Mouse (Mus musculus) kidney, adult 9 months (tissue): ENCODE data around the gene Calm1.
"Not testable (repeated sequence)": the region's sequence is repeated elsewhere in the genome, so short reads cannot be mapped to it uniquely, and the experiment has no call there.

Experiments used
- DNase-seq: peaks from one replicate; pipeline ENCODE4 v3.0.0; 2022

Gene Calm1

DNA sequence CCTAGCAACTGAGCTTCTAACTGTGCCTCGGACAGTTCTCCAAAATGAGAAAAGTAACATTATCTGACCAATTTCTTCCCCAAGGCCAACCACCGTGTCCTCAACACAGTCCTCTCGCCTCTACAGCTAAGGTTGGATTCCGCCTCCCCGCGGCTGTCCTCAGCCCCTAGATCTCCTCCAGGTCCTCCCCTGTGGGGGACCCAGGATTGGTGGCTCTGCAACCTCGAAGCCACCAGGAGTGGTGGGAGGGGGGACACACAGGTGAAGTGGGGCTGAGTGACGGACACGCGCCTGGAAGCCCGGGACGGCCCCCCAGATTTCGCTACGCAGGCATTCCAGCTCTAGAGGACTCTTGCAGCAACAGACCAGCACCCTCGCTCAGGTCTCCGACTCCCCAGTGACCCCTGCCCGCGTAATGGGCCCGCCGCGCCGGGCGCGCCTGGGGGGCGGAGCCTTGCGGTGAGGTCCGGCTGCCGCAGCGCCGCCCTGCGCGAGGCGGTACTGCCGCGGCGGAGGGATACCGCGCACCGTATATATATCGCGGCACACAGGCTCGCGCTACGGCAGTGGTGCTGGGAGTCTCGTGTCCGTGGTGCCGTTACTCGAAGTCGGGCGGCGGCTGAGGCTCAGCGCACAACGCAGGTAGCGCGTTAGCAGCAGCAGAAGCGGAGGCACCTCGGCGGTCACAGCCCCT, at the start of gene Calm1:
Gene Calm1, plus strand, starts transcription at position 469 of the 694 bp plus-strand sequence.
- DNase-seq: peak; percentile 91

GRCm38 (mm10) chr12:100152466-100152865, 46.8 kb upstream of the Calm1 start:
- no peak for DNase-seq

DNA sequence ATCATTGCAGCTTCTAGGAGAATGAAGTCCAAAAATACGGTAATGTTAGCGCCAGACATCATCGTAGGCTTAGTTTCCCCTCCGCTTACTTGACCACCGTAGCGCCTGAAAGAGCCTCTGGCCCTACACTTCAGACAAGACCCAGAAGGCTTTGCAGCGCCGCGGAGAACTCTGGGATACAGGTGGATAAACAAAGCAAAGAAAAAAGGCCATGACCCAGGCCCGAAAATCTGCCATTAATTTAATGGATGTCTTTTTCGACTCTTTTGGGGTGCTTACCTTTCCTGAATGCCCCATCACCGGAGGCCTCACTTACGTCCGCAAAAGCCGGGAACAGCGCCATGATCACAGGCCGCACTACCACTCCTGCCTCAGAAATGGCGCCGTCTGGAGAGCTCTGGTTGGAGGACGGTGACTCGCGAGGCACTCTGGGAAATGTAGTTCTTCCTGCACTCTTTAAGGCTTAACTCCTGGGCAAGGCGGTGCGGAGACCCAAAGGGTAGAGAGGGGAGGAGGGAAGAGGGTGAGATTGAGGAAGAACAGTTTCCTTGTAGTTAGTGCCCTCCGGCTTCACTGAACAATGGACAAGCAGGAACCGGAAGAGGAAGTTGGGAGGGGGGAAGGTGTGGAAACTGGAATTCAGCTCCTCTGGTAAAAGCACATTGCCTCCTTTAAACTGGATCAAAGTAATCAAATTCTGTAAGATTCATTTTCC, 39.8 kb upstream of the Calm1 start, which contains the start of gene Nrde2:
Gene Nrde2, minus strand, starts transcription at position 393 of the 715 bp plus-strand sequence.
- peak; percentile 95 for DNase-seq

DNA sequence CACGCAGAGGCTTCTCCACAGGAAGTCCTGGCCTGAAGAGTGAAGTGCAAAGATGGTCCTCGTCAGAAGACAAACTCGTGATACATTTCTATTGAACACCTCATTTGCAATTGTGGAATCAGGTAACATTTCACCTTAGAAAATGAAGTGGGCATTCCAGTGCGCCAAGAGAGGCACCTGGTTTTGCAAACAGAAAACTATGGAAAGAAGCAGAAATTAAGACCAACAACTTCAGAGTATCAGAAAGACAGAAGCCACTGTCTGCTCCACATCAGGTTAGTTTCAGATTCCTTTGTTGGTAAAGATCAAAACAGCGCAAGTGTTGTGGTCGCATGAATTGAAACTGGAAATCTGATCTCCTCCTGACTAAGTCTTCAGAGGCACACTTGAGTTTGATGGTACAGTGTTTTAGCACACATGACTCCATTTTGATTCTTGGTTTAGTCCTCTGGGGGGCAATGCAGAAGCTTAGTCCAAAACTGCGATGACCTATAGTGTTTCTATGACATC, 34.2 kb upstream of the Calm1 start:
- DNase-seq: no peak

GRCm38 (mm10) chr12:100166177-100166576, 33.1 kb upstream of the Calm1 start:
- DNase-seq: peak; percentile 33

DNA sequence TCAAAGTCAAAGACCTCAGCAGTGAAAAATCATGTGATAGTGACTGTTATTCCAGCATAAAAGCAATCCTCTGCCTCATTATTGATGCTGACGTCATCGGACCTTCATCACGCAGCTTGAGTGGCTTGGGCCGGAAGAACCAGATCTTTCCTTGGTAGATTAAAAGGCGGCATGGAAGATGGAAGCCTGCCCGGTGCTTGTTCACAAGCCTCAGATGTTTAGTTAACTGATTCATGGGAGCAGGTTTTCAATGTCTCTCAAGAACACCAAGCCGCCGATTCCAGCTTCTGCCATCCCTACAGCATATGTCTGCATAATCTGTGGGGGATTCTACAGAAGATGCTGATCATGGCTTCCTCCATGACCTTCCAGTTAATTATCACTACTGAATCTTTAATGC, 32.3 kb upstream of the Calm1 start:
- no peak for DNase-seq

GRCm38 (mm10) chr12:100167502-100167901, 31.7 kb upstream of the Calm1 start:
- DNase-seq: no peak

DNA sequence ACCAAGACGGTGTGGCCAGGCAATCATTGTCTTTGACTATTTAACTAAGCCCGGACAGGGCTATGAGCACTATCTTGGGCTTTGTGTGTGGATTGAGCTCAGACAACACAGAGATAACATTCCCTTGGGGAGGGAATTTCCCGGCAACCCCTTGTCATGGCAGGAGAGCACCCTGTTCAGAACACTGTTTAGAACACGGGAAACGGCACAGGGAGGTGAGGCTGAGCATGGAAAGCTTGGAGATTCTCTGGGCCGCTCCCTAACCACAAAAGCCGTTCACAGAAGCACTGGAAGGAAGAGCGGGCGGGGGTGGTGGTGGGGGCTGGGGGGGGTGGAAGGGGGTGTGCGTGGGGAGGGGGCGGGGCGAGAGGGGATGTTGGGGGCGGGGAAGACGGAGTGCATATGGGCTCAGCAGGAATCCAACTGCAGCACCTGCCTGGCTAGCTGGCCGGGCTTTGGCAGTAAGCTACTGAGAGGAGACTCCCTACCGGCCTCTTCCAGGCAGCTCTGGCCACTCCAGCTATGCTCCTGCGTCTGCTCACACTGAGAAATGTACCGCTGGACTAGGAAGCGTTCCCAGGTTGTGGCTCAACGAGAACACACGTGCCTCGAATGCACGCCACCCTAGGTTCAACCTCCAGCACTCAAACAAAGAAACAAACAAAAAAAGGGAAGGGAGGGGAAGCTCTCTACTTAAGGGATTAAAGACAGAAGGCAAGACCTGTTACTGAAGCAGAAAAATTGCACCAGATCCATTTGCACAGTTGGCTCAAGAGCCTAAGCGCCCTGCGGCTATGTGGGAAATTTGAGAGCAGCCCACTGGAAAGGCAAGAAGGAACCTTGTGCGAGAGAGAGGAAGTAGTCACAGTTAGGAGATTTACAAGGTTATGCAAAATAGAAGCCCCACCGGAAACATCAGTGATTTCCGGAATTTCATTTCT, 31.0 kb upstream of the Calm1 start:
- peak; percentile 36 for DNase-seq

GRCm38 (mm10) chr12:100172481-100172880, 26.8 kb upstream of the Calm1 start:
- no peak for DNase-seq

DNA sequence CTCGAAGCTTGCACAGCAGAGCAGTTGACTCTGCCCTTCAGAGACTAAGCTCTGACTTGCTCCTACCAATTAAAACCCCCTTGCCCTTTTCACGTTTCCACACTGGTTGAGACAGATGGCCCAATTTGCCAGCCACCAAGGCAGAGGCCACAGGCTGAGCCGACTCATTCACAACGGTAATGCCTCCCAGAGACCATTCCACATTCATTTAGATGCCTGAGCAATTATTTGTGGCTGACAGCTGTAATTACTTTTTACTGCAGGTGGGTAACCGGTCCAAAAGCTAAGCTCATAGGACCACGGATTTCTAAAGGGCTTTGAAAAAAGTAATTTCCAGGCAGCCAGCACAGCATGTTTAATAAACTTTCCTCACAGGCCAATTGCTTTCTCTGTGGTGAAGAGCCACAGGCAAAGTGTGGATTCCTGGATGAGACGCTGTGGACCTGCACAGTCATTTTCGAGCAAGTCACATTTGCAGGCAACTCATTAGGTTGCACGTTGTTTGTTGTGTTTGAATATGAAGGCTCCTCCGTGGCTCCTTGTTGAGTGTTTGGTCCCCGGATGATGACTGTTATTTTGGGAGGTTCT, 22.7 kb upstream of the Calm1 start:
- no peak for DNase-seq

- DNase-seq: no peak
Measured at GRCm38 (mm10) chr12:100178898-100179440, 20.3 kb upstream of the Calm1 start.

- no peak for DNase-seq
Measured at GRCm38 (mm10) chr12:100180802-100181201, 18.4 kb upstream of the Calm1 start.

DNA sequence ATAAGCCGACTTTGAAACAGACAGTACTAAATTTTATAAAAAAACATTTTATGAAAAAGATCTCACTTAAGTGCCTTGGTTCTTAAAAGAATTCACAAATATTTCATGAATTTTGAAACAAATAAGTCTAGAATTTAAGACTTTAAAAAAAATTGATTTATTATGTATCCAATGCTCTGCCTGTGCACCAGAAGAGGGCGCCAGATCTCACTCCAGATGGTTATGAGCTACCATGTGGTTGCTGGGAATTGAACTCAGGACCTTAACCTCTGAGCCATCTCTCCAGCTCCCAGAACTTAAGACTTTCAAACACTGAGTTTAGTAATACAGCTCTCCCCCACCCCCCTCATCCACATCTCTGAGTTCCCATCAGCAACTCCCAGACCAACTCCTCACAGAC, 16.6 kb upstream of the Calm1 start:
- DNase-seq: no peak

DNA sequence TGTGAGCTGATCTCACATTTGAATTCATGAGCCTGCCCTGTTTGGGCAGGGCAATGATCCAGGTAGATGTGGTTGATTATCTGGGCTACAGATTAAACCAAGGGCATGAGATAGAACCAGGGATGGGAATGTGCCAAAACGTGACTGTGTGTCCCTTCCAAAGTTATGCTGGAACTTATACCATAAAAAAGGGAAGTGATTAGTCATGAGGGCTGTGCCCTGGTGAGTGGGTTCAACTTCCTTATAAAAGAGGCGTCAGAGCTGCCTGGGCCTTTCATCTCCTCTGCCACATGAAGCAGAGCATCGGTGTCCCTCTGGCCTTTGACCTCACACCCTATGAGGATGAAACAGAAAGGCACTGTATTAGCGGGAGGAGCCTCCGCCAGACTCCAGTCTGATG, 15.3 kb upstream of the Calm1 start:
- DNase-seq: no peak

DNA sequence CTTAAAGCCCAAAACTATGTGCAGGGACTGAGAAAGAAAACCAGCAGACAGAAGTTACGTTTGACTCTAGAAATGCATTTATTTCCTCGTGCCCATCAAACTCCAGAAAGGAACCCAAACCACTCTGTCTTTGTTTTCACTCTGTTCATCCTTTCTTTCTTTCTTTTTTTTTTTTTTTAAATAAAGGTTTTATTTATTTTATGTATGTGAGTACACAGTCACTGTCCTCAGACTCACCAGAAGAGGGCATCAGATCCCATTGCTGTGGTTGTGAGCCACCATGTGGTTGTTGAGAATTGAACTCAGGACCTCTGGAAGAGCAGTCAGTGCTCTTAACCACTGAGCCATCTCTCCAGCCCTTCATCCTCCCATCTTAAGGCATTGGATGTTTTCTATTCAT, 14.3 kb upstream of the Calm1 start:
- DNase-seq: not testable (repeated sequence)

DNA sequence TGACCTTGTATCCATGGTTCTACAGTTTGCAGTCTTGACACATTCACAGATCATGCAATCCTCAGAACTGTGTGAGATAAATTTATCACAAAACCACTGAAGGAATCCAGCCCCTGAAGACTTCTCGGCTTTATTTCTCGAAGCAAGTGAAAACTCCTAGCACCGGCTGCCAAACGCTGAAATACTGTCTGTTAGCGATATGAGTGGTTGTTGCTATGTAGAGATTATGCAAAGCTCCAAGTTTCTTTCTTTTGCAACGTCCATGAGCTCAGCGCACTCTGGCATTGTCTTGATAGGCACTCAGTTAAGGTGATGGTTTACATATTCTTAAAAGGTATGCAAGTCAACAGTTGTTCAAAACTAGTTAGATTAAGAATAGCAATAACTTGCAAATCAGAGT, 13.3 kb upstream of the Calm1 start:
- no peak for DNase-seq

GRCm38 (mm10) chr12:100186376-100186775, 12.9 kb upstream of the Calm1 start:
- DNase-seq: peak; percentile 54

DNA sequence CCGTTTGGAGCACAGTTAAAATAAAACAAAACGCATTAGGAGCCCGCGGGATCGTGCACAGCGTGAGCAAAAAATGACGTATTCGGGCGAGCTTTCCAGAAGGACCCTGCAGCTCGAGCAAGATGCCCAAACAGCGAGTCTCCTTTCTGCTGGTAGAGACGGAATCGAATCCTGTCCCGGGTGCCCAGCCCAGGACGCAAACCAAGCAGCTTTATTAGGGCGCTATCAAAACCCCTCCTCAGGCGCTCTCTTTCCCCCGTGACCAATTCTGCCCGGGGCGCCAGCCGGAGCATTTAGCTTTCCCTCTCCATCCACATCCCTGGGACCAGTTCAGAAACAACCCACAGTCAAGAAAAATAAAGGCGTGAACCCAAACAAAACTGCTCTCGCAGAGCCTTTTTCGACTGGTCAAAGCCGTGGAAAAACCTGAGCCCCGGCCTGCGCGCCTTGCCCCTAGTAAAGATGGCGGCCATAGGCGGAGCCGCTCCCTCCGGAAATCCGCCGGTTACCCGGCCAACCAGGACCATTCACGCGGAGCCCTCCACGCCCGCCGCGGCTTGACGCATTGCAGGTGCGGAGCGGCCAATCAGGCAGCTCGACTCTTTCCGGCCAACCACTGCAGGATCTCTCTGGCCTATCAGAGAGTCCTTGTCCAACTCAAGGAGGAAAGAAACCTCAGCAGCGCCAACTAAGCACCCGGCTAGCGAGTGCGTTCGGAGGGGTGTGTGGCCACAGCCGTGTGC, 12.1 kb upstream of the Calm1 start:
- peak; percentile 100 for DNase-seq

DNA sequence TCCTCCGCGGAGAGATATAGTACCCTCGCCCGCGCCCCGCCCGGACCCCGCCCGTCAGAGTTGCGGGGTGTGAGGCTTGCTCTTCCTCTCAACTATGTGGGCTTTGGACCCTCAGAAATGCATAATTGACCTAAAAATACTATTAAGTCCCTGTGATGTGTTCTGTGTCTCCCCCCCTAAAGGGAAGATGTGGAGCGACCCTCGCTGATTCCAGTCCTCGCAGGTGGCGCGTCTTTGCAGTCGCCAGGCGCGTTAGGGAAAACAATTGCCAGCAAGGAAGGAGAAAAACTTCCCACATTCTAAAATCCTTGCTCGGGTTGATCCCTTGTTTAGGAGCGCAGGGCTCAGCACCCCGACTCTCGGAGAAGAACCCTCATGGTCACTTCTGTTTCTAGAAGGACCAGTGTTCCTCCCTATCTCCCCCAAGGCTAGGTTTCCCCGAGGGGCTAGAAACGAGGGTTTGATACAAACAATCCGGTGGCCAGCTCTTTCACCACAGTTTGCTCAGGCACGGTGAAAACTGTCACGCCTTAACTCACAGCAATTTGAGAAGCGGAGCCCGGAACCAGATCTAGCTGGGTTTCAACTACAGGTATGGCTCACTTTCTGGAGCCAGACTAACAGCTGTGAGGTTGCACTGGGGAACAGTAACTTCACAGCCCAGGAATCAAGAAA, 11.3 kb upstream of the Calm1 start:
- DNase-seq: peak; percentile 67

DNA sequence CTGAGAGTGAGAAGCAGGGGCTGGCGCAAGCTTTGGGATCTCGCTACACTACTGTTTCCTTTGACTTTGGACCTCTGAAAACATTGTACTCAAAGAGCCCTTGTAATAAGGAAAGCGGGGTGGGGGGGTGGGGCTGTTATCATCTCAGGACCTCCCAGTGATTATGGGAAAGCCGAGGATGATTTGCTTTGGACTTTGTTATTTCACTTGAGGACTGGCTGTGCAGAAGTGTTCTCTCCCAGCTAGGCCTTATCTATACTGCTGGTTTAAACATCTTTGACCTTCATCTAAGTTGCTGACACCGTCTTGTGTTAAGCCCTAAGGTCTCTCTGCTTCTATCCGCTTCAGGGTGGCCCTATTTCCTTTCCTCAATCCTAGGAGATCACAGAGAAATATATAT, 8.4 kb upstream of the Calm1 start:
- no peak for DNase-seq

DNA sequence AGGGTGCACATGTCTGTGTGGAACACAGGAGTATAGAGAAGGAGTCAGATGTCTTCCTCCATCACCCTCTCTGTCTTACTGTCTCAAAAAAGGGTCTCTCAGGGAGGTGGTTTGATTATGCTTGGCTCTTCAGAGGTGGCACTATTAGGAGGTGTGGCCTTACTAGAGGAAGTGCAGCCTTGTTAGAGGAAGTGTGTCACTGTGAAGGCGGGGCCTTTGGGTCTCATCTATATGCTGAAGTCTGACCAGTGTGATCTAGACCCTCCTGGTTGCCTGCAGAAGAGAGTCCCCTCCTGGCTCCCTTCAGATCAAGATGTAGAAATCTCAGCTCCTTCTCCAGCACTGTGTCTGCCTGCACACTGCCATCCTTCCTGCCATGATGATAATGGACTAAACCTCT, 5.1 kb upstream of the Calm1 start:
- DNase-seq: no peak
